Mouse (Mus musculus): Measurements from ENCODE around the gene Lifr. TPM values are rescaled to one million over a fixed set of nuclear protein-coding genes. Genes with fewer than 3 reads are reported as not detected.

Gene Lifr
- polyA plus RNA-seq, 1 experiment from 2014 or later = 24.6 TPM

DNA sequence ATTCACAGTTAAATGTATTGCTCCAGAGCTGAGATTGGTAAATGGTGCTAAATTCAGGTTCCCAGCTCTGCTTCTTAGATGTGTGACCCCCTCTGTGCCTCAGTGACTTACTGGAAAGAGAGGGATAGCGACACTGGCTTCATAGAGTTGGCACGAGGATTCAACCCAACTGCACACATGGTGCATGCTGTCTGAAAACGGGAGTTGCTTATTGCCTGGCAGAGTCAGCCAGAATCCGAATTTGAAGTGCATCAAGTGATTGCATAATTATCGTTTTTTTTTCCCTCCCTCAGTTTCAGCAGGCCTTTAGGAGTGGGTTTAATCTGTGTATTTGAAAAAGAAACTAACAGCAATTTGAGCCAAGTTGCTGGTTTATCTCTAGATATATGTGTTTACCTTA lies 55.1 kb downstream of the Lifr start:
- no peak overlapping the region for H3K9ac ChIP-seq (ENCODE audit: low read length)
- WGBS = 81% methylated on average over 5 of the region's 5 CpGs
- no peak overlapping the region for H3K4me2 ChIP-seq (ENCODE audit: low read depth, severe bottlenecking)
- DNase-seq (ENCODE audit: low spot score) (no peak), ATAC-seq (ENCODE audit: insufficient number of reproducible peaks, low FRiP score, low TSS enrichment, low read depth) (no peak)
- H3K27me3 ChIP-seq (ENCODE audit: control insufficient read depth, insufficient read depth, low read length) = no peaks in the 10 kb centered on the region
- no peak overlapping the region for H3K27ac ChIP-seq (replicated peaks; ENCODE audit: low read depth, low read length)
- H3K4me3 ChIP-seq (ENCODE audit: low read depth, low read length) = no peak overlapping the region
- no peaks in the 10 kb centered on the region for H3K36me3 ChIP-seq (ENCODE audit: control insufficient read depth, insufficient read depth, low read length)
- no peaks in the 10 kb centered on the region for H3K9me3 ChIP-seq (ENCODE audit: control insufficient read depth, low read length)
- peaks cover 6% of the 10 kb centered on the region for H3K4me1 ChIP-seq (ENCODE audit: control insufficient read depth, insufficient read depth, low read length)

DNA sequence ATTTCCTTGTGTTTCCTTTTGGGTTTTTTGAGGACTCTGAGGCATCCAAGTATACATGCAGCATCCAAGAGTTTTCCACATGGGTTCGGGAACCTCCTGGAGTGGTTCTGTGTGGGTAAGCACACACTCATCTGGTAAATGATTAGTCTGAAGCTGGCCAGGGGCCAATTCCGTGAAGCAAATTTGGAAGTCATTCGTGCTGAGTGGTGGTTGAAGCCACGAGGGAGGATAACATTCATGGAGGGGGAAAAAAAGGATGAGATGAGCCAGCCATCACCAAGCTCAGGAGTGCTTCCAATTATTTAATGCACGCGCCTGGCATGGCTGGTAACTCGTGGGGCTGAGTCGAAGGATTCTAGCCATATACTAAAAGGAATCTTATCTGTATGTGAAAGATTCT lies 56.1 kb downstream of the Lifr start:
- no peak for ATAC-seq (ENCODE audit: insufficient number of reproducible peaks, low FRiP score, low TSS enrichment, low read depth)
- Histone ChIP-seq H3K4me1 (ENCODE audit: control insufficient read depth, insufficient read depth, low read length) (peaks cover 6% of the 10 kb centered on the region), H3K36me3 (ENCODE audit: control insufficient read depth, insufficient read depth, low read length) (no peaks in the 10 kb centered on the region), H3K27ac (replicated peaks; ENCODE audit: low read depth, low read length) (no peak overlapping the region), H3K9me3 (ENCODE audit: control insufficient read depth, low read length) (no peaks in the 10 kb centered on the region), H3K9ac (ENCODE audit: low read length) (no peak overlapping the region), H3K4me3 (ENCODE audit: low read depth, low read length) (no peak overlapping the region), H3K4me2 (ENCODE audit: low read depth, severe bottlenecking) (no peak overlapping the region), H3K27me3 (ENCODE audit: control insufficient read depth, insufficient read depth, low read length) (no peaks in the 10 kb centered on the region)
- no peak for DNase-seq (ENCODE audit: low spot score)
- WGBS = 83% methylated on average over 8 of the region's 8 CpGs

DNA sequence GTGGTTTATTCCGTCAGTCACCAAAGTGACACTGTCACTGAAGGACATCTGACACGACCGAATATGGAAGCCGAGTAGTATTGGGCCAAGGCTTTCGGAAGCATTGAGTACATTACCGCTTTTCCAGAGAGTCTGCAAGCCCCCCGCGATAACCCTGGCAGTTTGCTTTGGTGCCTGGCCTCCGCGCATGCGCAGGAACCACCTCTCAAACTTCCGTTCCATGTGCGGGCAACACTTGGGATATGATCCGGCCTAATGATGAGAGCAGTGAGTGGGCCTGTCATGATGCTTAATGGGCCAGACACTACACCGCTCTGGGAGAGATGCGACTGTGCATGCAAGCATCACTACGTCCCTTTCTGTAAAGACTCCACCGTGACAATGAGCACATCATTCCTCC lies 59.4 kb downstream of the Lifr start:
- DNase-seq (ENCODE audit: low spot score) (no peak), ATAC-seq (ENCODE audit: insufficient number of reproducible peaks, low FRiP score, low TSS enrichment, low read depth) (no peak)
- Histone ChIP-seq H3K9me3 (ENCODE audit: control insufficient read depth, low read length) (no peaks in the 10 kb centered on the region), H3K27ac (replicated peaks; ENCODE audit: low read depth, low read length) (no peak overlapping the region), H3K9ac (ENCODE audit: low read length) (no peak overlapping the region), H3K4me1 (ENCODE audit: control insufficient read depth, insufficient read depth, low read length) (no peaks in the 10 kb centered on the region), H3K4me2 (ENCODE audit: low read depth, severe bottlenecking) (no peak overlapping the region), H3K4me3 (ENCODE audit: low read depth, low read length) (no peak overlapping the region), H3K36me3 (ENCODE audit: control insufficient read depth, insufficient read depth, low read length) (no peaks in the 10 kb centered on the region), H3K27me3 (ENCODE audit: control insufficient read depth, insufficient read depth, low read length) (no peaks in the 10 kb centered on the region)
- WGBS = 93% methylated on average over 18 of the region's 18 CpGs

DNA sequence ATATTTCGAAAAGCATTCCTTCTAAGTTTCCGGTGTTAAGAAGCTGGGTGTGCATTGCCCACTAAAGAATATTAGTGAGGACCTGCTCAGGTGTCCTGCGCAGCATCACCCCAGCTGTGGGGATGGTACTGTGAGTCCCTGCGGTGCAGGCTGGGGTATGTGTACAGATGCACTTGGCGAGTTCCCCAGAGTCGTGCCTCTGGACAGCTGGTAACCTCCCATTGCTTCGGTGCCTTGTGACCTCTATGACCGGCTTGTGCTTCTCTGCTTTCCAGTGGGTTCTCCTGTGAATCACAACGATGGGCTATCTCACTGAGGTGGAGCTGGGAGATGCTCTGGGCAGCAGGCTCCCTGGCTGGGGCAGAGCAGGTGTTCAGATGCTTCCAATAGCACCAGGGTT lies 60.2 kb downstream of the Lifr start:
- Histone ChIP-seq H3K4me1 (ENCODE audit: control insufficient read depth, insufficient read depth, low read length) (no peaks in the 10 kb centered on the region), H3K9ac (ENCODE audit: low read length) (no peak overlapping the region), H3K36me3 (ENCODE audit: control insufficient read depth, insufficient read depth, low read length) (no peaks in the 10 kb centered on the region), H3K9me3 (ENCODE audit: control insufficient read depth, low read length) (no peaks in the 10 kb centered on the region), H3K27ac (replicated peaks; ENCODE audit: low read depth, low read length) (no peak overlapping the region), H3K4me2 (ENCODE audit: low read depth, severe bottlenecking) (no peak overlapping the region), H3K27me3 (ENCODE audit: control insufficient read depth, insufficient read depth, low read length) (no peaks in the 10 kb centered on the region), H3K4me3 (ENCODE audit: low read depth, low read length) (no peak overlapping the region)
- DNase-seq (ENCODE audit: low spot score) (no peak), ATAC-seq (ENCODE audit: insufficient number of reproducible peaks, low FRiP score, low TSS enrichment, low read depth) (no peak)
- WGBS = 89% methylated on average over 9 of the region's 9 CpGs

DNA sequence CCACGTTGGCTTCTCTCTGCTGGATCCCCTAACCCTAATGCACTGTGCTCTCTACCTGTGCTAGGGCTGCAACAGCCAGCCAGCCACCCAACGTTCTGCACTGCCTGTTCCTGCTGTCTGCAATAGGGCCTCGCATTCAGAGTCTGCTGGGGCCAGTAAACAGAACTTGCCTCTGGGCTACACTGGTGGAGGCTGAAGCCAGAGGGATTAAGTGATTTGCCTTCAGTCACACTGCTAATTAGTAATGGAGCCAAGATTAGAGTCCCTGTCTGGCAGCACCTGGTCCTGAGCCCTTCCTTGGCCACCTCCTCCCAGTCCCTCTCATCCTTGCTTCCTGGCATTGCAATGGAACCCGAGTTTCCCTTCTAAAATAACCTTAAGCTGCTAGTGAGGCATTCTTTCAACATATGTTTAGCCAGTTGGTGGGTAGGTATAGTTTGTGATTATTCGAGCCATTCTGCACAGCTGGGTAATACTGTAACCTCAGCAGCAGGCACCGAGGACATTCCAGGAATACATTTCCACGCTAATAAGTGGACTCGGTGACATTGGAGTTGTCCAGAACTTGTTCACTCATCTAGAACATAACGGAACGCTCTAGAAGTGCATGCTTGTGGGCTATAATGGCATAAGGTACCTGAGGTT lies 61.8 kb downstream of the Lifr start:
- no peaks in the 10 kb centered on the region for H3K4me1 ChIP-seq (ENCODE audit: control insufficient read depth, insufficient read depth, low read length)
- H3K9ac ChIP-seq (ENCODE audit: low read length) = no peak overlapping the region
- no peak overlapping the region for H3K27ac ChIP-seq (replicated peaks; ENCODE audit: low read depth, low read length)
- H3K4me2 ChIP-seq (ENCODE audit: low read depth, severe bottlenecking) = no peak overlapping the region
- no peaks in the 10 kb centered on the region for H3K27me3 ChIP-seq (ENCODE audit: control insufficient read depth, insufficient read depth, low read length)
- DNase-seq (ENCODE audit: low spot score) (no peak), ATAC-seq (ENCODE audit: insufficient number of reproducible peaks, low FRiP score, low TSS enrichment, low read depth) (no peak)
- no peak overlapping the region for H3K4me3 ChIP-seq (ENCODE audit: low read depth, low read length)
- 75% methylated on average over 10 of the region's 10 CpGs for WGBS
- no peaks in the 10 kb centered on the region for H3K9me3 ChIP-seq (ENCODE audit: control insufficient read depth, low read length)
- H3K36me3 ChIP-seq (ENCODE audit: control insufficient read depth, insufficient read depth, low read length) = no peaks in the 10 kb centered on the region

DNA sequence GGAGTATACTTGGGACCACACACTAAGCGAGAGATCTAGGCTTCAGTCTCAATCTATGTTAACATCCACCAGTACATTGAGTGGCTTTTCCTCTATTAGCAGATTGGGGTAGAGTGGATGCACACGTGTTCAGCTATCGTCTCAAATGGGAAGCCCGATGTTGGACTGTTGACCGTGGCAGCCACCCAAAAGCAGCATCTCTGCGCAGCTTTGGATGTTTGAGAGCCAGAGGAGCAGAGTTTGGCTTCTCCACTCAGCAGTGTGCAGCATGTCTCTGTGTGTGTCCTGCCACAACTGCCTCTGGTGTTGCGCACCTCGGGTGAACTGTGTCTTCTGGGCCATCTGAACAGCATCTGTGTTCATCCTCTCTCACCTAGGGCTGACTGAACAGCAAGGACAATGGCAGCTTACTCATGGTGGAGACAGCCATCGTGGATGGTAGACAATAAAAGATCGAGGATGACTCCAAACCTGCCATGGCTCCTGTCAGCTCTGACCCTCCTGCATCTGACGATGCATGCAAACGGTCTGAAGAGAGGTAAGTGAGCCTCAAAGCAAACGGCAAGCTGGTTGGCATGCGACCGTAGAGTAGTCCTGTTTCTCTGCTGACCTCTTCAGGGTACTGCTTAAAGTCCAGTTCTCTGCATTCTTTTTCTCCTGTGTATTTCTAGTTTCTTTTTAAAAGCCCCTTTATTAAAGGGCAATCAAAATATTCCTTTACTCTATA lies 63.8 kb downstream of the Lifr start:
- Histone ChIP-seq H3K4me3 (ENCODE audit: low read depth, low read length) (no peak overlapping the region), H3K27ac (replicated peaks; ENCODE audit: low read depth, low read length) (no peak overlapping the region), H3K9me3 (ENCODE audit: control insufficient read depth, low read length) (no peaks in the 10 kb centered on the region), H3K9ac (ENCODE audit: low read length) (no peak overlapping the region), H3K4me1 (ENCODE audit: control insufficient read depth, insufficient read depth, low read length) (no peaks in the 10 kb centered on the region), H3K36me3 (ENCODE audit: control insufficient read depth, insufficient read depth, low read length) (no peaks in the 10 kb centered on the region), H3K27me3 (ENCODE audit: control insufficient read depth, insufficient read depth, low read length) (no peaks in the 10 kb centered on the region), H3K4me2 (ENCODE audit: low read depth, severe bottlenecking) (no peak overlapping the region)
- WGBS = 93% methylated on average over 15 of the region's 15 CpGs
- ATAC-seq (ENCODE audit: insufficient number of reproducible peaks, low FRiP score, low TSS enrichment, low read depth) (no peak), DNase-seq (ENCODE audit: low spot score) (no peak)

DNA sequence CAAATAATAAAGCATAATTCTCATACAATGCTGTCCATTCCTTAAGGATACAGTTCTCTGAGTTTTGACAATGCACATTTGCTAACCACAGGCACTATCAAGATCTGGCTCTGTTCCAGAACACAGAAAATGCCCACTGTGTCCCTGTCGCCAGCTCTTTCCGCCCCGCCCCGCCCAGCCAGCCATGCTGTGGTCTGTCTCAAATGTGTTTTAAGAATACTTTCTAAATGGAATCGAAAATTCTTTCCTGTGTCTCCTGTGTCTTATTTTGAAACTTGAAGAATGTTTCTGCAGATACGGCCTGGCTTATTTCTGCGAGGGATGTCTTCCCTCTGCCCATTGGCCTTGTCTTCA lies 64.3 kb downstream of the Lifr start:
- Histone ChIP-seq H3K9me3 (ENCODE audit: control insufficient read depth, low read length) (no peaks in the 10 kb centered on the region), H3K4me1 (ENCODE audit: control insufficient read depth, insufficient read depth, low read length) (no peaks in the 10 kb centered on the region), H3K9ac (ENCODE audit: low read length) (no peak overlapping the region), H3K27ac (replicated peaks; ENCODE audit: low read depth, low read length) (no peak overlapping the region), H3K4me3 (ENCODE audit: low read depth, low read length) (no peak overlapping the region), H3K36me3 (ENCODE audit: control insufficient read depth, insufficient read depth, low read length) (peaks cover 2% of the 10 kb centered on the region; the same call in 1 of the 2 replicates), H3K27me3 (ENCODE audit: control insufficient read depth, insufficient read depth, low read length) (no peaks in the 10 kb centered on the region), H3K4me2 (ENCODE audit: low read depth, severe bottlenecking) (no peak overlapping the region)
- 93% methylated on average over 7 of the region's 7 CpGs for WGBS
- DNase-seq (ENCODE audit: low spot score) = no peak
- ATAC-seq (ENCODE audit: insufficient number of reproducible peaks, low FRiP score, low TSS enrichment, low read depth) = no peak

DNA sequence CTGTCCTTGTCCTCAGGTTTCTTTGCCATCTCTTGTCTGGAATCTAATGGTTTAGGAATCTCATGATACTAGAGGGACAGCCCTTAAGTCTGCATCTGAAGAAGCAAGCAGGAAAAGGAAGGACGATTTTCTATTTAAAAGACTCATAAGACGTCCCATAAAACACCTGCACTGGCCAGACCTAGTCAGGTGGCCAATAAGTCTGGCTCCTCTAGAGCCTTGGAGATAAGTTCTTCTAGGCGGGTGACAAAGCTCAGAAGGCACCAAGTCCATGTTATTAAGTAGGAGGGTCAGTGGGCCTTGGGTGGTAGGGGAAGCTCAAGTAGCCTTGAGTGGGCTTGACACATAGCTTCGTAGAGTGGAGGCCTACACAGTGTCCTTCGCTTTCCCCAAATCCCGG lies 67.2 kb downstream of the Lifr start:
- H3K36me3 ChIP-seq (ENCODE audit: control insufficient read depth, insufficient read depth, low read length) = peaks cover 2% of the 10 kb centered on the region; the same call in 1 of the 2 replicates
- no peak overlapping the region for H3K27ac ChIP-seq (replicated peaks; ENCODE audit: low read depth, low read length)
- WGBS = 86% methylated on average over 6 of the region's 6 CpGs
- DNase-seq (ENCODE audit: low spot score) (no peak), ATAC-seq (ENCODE audit: insufficient number of reproducible peaks, low FRiP score, low TSS enrichment, low read depth) (no peak)
- H3K9ac ChIP-seq (ENCODE audit: low read length) = no peak overlapping the region
- no peaks in the 10 kb centered on the region for H3K4me1 ChIP-seq (ENCODE audit: control insufficient read depth, insufficient read depth, low read length)
- H3K27me3 ChIP-seq (ENCODE audit: control insufficient read depth, insufficient read depth, low read length) = no peaks in the 10 kb centered on the region
- no peaks in the 10 kb centered on the region for H3K9me3 ChIP-seq (ENCODE audit: control insufficient read depth, low read length)
- no peak overlapping the region for H3K4me3 ChIP-seq (ENCODE audit: low read depth, low read length)
- no peak overlapping the region for H3K4me2 ChIP-seq (ENCODE audit: low read depth, severe bottlenecking)

Measured in limb, embryonic 11.5 days (tissue).